Mouse (Mus musculus): ENCODE measurements around the gene Cd207. TPM values are rescaled to one million over a fixed set of nuclear protein-coding genes. Genes with fewer than 3 reads are reported as not detected.

Cd207 gene
- polyA plus RNA-seq, 1 experiment = not detected

DNA sequence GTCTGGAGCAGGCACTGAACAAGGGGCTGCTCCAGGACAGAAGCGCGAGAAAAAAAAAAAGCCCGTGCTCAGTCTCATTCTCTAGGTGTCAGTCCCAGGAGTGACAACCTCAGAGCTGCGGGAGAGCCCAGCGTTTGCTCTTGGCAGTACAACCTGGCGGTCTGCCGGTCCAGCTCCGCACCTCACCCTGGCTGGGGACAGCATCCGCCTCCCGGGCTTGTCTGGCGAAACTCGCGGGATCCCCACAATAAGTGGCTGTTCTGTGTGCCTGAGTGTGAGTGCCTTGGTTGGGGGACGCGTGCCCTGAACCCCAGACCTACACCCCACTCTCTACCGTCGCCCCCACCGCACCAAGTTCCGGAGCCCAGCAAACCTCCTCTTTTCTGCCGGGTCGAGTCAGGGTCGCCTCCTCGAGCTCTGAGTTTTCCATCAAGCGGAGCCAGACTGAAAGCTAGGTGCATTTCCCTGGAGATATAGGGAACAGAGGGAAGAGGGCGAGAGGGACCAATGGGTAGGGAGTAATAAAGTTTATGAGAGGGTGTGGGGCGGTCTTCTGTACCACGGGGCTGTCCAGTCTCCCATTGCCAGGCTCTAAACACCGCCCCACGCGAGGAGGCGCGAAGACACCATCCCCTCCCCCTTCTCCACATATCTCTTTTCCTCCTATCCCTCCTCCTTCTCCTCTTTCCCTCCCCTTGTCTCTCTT lies 32.9 kb upstream of the Cd207 start:
- no peaks in the 10 kb centered on the region for H3K36me3 ChIP-seq (ENCODE audit: control insufficient read depth, insufficient read depth)
- H3ac ChIP-seq (ENCODE audit: control insufficient read depth, insufficient read length, low read depth) = peak overlapping the region; percentile 65
- peaks cover 67% of the 10 kb centered on the region for H3K27me3 ChIP-seq (ENCODE audit: control insufficient read depth, insufficient read depth, insufficient read length)
- no peaks in the 10 kb centered on the region for H3K79me2 ChIP-seq (ENCODE audit: control insufficient read depth, insufficient read depth)
- TF ChIP-seq FOSL1 (IDR thresholded peaks at IDR 0.05; ENCODE audit: insufficient read depth, low read length, poor library complexity, severe bottlenecking) = no peak
- no peak for TF ChIP-seq CEBPB (IDR thresholded peaks at IDR 0.05; ENCODE audit: low read depth)
- no peak for TF ChIP-seq CTCF (IDR thresholded peaks at IDR 0.05; ENCODE audit: control insufficient read depth, insufficient read depth, insufficient read length)
- TF ChIP-seq MAX (IDR thresholded peaks at IDR 0.05) = no peak
- no peak for TF ChIP-seq MYOD1 (IDR thresholded peaks at IDR 0.05; ENCODE audit: control insufficient read depth, insufficient read length, low read depth)
- no peak for TF ChIP-seq MYOG (IDR thresholded peaks at IDR 0.05; ENCODE audit: control insufficient read depth, extremely low read depth, insufficient read length)
- no peak for TF ChIP-seq USF1 (IDR thresholded peaks at IDR 0.05; ENCODE audit: low read depth)
- peak overlapping the region; percentile 21 for H3K4me3 ChIP-seq (ENCODE audit: insufficient read depth, poor library complexity, severe bottlenecking)
- no peaks in the 10 kb centered on the region for H3K79me3 ChIP-seq (ENCODE audit: low read depth)

- TF ChIP-seq FOSL1 (IDR thresholded peaks at IDR 0.05; ENCODE audit: insufficient read depth, low read length, poor library complexity, severe bottlenecking) = no peak
- no peak for TF ChIP-seq MYOG (IDR thresholded peaks at IDR 0.05; ENCODE audit: control insufficient read depth, extremely low read depth, insufficient read length)
- Histone ChIP-seq H3K79me2 (ENCODE audit: control insufficient read depth, insufficient read depth) (no peaks in the 10 kb centered on the region), H3K79me3 (ENCODE audit: low read depth) (no peaks in the 10 kb centered on the region), H3ac (ENCODE audit: control insufficient read depth, insufficient read length, low read depth) (no peak overlapping the region), H3K36me3 (ENCODE audit: control insufficient read depth, insufficient read depth) (no peaks in the 10 kb centered on the region), H3K4me3 (ENCODE audit: insufficient read depth, poor library complexity, severe bottlenecking) (no peak overlapping the region), H3K27me3 (ENCODE audit: control insufficient read depth, insufficient read depth, insufficient read length) (peaks cover 73% of the 10 kb centered on the region)
Observed at GRCm38 (mm10) chr6:83707738-83708510, 30.3 kb upstream of the Cd207 start.

DNA sequence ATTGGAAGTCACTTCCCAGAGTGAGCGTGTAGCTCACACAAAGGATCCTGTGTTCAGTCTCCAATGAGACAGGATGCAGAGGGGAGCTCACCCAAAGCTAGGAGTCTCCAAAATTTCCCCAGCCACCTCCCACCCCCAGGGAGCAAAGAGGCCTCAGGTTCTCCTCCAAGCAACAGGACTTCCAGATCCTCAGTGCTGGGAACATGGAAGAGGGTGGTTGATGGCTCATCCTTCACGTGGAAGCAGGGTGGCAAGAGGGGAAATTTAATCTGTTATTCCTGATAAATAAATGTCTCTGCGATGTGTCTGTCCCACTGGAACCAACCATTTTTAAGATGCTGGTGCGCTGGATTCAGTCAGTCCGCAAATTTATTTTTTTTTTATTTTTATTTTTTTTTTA lies 27.0 kb upstream of the Cd207 start:
- no peak overlapping the region for H3K4me3 ChIP-seq (ENCODE audit: insufficient read depth, poor library complexity, severe bottlenecking)
- no peaks in the 10 kb centered on the region for H3K79me2 ChIP-seq (ENCODE audit: control insufficient read depth, insufficient read depth)
- no peak overlapping the region for H3ac ChIP-seq (ENCODE audit: control insufficient read depth, insufficient read length, low read depth)
- TF ChIP-seq MYOG (IDR thresholded peaks at IDR 0.05; ENCODE audit: control insufficient read depth, extremely low read depth, insufficient read length) (no peak), MAX (IDR thresholded peaks at IDR 0.05) (no peak), MYOD1 (IDR thresholded peaks at IDR 0.05; ENCODE audit: control insufficient read depth, insufficient read length, low read depth) (no peak), FOSL1 (IDR thresholded peaks at IDR 0.05; ENCODE audit: insufficient read depth, low read length, poor library complexity, severe bottlenecking) (no peak), CEBPB (IDR thresholded peaks at IDR 0.05; ENCODE audit: low read depth) (no peak), CTCF (IDR thresholded peaks at IDR 0.05; ENCODE audit: control insufficient read depth, insufficient read depth, insufficient read length) (no peak), USF1 (IDR thresholded peaks at IDR 0.05; ENCODE audit: low read depth) (no peak)
- H3K79me3 ChIP-seq (ENCODE audit: low read depth) = no peaks in the 10 kb centered on the region
- no peaks in the 10 kb centered on the region for H3K36me3 ChIP-seq (ENCODE audit: control insufficient read depth, insufficient read depth)
- H3K27me3 ChIP-seq (ENCODE audit: control insufficient read depth, insufficient read depth, insufficient read length) = peaks cover 90% of the 10 kb centered on the region

- TF ChIP-seq MYOG (IDR thresholded peaks at IDR 0.05; ENCODE audit: control insufficient read depth, extremely low read depth, insufficient read length) = no peak
- TF ChIP-seq USF1 (IDR thresholded peaks at IDR 0.05; ENCODE audit: low read depth) = no peak
- TF ChIP-seq CTCF (IDR thresholded peaks at IDR 0.05; ENCODE audit: control insufficient read depth, insufficient read depth, insufficient read length) = no peak
- no peak for TF ChIP-seq FOSL1 (IDR thresholded peaks at IDR 0.05; ENCODE audit: insufficient read depth, low read length, poor library complexity, severe bottlenecking)
- no peak for TF ChIP-seq MYOD1 (IDR thresholded peaks at IDR 0.05; ENCODE audit: control insufficient read depth, insufficient read length, low read depth)
- no peak for TF ChIP-seq CEBPB (IDR thresholded peaks at IDR 0.05; ENCODE audit: low read depth)
- peaks cover 88% of the 10 kb centered on the region for H3K27me3 ChIP-seq (ENCODE audit: control insufficient read depth, insufficient read depth, insufficient read length)
Observed at GRCm38 (mm10) chr6:83704294-83704693, 26.6 kb upstream of the Cd207 start.

DNA sequence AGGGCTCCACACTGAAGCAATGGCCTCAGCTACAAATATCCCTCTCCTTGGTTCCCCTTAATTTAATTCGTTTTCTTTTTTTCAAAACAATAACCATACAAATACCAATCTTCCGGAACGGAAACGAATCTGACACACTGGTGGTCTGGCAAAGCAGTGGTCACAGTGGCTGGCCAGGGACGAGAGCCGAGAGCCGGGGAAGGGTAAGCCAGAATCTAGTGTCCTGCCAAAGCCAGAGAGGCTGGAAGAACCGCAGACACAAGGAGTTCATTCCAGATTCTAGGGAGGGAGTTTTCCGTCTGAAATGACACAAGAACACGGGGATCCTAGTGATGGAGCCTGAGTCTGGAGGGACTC lies 26.0 kb upstream of the Cd207 start:
- Histone ChIP-seq H3K79me2 (ENCODE audit: control insufficient read depth, insufficient read depth) (no peaks in the 10 kb centered on the region), H3K27me3 (ENCODE audit: control insufficient read depth, insufficient read depth, insufficient read length) (peaks cover 86% of the 10 kb centered on the region), H3K36me3 (ENCODE audit: control insufficient read depth, insufficient read depth) (no peaks in the 10 kb centered on the region), H3ac (ENCODE audit: control insufficient read depth, insufficient read length, low read depth) (no peak overlapping the region), H3K4me3 (ENCODE audit: insufficient read depth, poor library complexity, severe bottlenecking) (no peak overlapping the region), H3K79me3 (ENCODE audit: low read depth) (no peaks in the 10 kb centered on the region)
- TF ChIP-seq MYOG (IDR thresholded peaks at IDR 0.05; ENCODE audit: control insufficient read depth, extremely low read depth, insufficient read length) (no peak), MYOD1 (IDR thresholded peaks at IDR 0.05; ENCODE audit: control insufficient read depth, insufficient read length, low read depth) (no peak), MAX (IDR thresholded peaks at IDR 0.05) (no peak), CTCF (IDR thresholded peaks at IDR 0.05; ENCODE audit: control insufficient read depth, insufficient read depth, insufficient read length) (no peak), CEBPB (IDR thresholded peaks at IDR 0.05; ENCODE audit: low read depth) (no peak), FOSL1 (IDR thresholded peaks at IDR 0.05; ENCODE audit: insufficient read depth, low read length, poor library complexity, severe bottlenecking) (no peak), USF1 (IDR thresholded peaks at IDR 0.05; ENCODE audit: low read depth) (no peak)

More at GRCm38 (mm10) chr6:83704294-83704693, 26.6 kb upstream of the Cd207 start:
- Histone ChIP-seq H3K36me3 (ENCODE audit: control insufficient read depth, insufficient read depth) (no peaks in the 10 kb centered on the region), H3K79me3 (ENCODE audit: low read depth) (no peaks in the 10 kb centered on the region), H3ac (ENCODE audit: control insufficient read depth, insufficient read length, low read depth) (no peak overlapping the region), H3K79me2 (ENCODE audit: control insufficient read depth, insufficient read depth) (no peaks in the 10 kb centered on the region), H3K4me3 (ENCODE audit: insufficient read depth, poor library complexity, severe bottlenecking) (no peak overlapping the region)
